Mouse (Mus musculus) CD4-positive, CD25-positive, alpha-beta regulatory T cell (primary cell): Measurements from ENCODE around the gene Xkr7. TPM values are rescaled to one million over a fixed set of nuclear protein-coding genes. Genes with fewer than 3 reads are reported as not detected.

Source experiments
- polyA plus RNA-seq: library from polyadenylated mRNA; unstranded; fragments of 100-300 nt; shearing (Covaris generic); gene quantifications from one replicate; pipeline ENCODE4 v1.2.1, GENCODE M21; 2017

Gene Xkr7
- not detected for polyA plus RNA-seq

DNA sequence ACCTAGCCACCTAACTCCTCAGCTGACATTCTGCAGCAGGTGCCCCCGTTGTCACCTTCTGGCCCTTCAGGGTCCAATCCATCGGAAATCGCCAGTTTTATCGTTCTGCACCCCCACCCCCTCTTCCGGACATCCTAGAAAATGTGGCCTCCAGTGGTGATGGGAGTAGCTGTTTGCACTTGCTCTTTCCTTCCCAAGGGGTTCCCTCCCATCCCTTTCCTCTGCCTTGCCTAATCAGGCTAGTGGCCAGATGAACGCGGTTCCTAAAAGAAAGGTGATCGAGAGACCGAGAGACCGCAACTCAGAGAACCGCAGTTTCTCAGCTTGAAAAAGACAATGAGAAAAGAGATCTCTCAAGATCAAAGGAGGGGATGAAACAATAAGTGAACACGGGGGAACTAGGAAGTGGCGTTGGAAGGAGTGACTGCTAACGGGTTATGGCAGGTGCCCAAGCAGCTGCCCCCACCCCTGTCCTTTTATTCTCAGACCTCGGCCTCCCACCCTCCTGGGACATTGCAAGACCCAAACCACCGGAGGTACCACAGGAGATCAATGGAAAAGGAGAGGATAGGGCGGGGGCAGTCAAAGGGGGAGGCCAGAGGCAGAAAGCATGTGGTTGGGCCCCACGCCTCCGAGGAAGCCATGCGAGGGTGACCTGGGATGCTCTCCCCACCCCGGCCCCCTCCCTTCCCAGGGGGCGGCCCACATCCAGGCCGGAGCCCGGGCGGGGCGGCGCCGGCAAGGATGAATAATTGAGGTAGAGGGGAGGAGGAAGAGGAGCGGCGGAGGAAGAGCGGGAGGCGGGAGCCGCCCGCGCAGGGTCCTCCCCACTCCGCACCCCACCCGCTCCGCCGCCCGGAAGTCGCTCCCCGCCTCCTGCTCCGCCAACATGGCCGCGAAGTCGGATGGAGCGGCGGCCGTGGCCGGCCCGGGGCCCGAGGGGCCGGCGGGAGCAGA lies at the start of gene Xkr7:
TSS of gene Xkr7 (plus strand) at position 727 of the 957 bp plus-strand sequence.

GRCm38 (mm10) chr2:153014758-153015593 lies 16.7 kb upstream of the Xkr7 start, which contains the start of gene Pdrg1:
TSS of gene Pdrg1 (minus strand) at chr2:153015427.

DNA sequence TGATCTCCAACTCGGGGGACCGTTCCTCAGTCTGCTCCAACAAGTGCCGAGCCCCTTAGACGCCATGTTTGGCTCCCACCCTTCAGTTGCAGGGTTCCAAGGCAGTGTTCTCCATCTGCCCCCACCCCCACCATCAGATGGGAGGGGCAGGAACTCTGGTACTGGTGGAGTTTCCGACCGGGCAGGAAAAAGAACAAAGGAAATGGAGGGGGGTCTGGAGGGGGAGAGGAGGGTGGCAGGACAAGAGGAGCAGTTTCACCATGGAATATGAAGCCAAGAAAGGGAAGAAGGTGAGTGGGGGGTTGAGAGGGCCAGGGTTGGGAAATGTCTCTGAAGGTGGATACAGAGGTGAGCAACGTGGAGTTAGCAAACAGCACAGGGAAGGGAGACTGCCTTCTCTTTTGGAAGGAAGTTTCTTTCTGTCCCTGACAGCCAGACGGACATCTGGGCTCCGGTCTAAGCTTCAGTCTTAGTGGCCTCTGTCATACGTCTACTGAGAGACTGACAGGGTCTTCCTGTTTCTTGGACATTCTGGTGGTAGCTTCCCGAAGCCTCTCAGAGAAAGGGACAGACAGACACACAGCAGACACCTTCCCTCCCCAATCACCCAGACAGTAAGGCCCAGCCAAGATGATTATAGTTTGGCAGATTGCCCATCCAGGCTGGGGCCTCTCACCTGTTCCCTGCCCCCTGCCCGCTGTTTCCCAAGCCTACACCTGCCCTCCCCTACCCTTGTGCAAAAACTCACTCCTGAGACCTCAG lies 34.3 kb downstream of the Xkr7 start, which contains the start of gene Ccm2l:
TSS of gene Ccm2l (plus strand) at position 209 of the 762 bp plus-strand sequence.

Other genes starting within 250 kb of the Xkr7 start
- 67.2 TPM for gene Bcl2l1, start 200.1 kb upstream of the Xkr7 start, polyA plus RNA-seq
- gene Tpx2, start 183.9 kb upstream of the Xkr7 start, polyA plus RNA-seq: 2.8 TPM
- gene Mylk2, start 120.5 kb upstream of the Xkr7 start, polyA plus RNA-seq: not detected
- gene Foxs1, start 98.6 kb upstream of the Xkr7 start, polyA plus RNA-seq: not detected
- not detected for gene Dusp15, start 80.2 kb upstream of the Xkr7 start, polyA plus RNA-seq
- gene Ttll9, start 69.4 kb upstream of the Xkr7 start, polyA plus RNA-seq: 0.60 TPM
- 171 TPM for gene Pdrg1, start 16.4 kb upstream of the Xkr7 start, polyA plus RNA-seq
- not detected for gene Ccm2l, start 34.1 kb downstream of the Xkr7 start, polyA plus RNA-seq
- 1.0 TPM for gene Hck, start 76.6 kb downstream of the Xkr7 start, polyA plus RNA-seq
- gene Tm9sf4, start 129.5 kb downstream of the Xkr7 start, polyA plus RNA-seq: 53.7 TPM
- gene Tspyl3, start 193.6 kb downstream of the Xkr7 start, polyA plus RNA-seq: 39.7 TPM
- gene Plagl2, start 209.6 kb downstream of the Xkr7 start, polyA plus RNA-seq: 21.4 TPM
- gene Pofut1, start 209.7 kb downstream of the Xkr7 start, polyA plus RNA-seq: 22.2 TPM